Mouse (Mus musculus): ENCODE data around the gene Txn2.

Gene Txn2

DNA sequence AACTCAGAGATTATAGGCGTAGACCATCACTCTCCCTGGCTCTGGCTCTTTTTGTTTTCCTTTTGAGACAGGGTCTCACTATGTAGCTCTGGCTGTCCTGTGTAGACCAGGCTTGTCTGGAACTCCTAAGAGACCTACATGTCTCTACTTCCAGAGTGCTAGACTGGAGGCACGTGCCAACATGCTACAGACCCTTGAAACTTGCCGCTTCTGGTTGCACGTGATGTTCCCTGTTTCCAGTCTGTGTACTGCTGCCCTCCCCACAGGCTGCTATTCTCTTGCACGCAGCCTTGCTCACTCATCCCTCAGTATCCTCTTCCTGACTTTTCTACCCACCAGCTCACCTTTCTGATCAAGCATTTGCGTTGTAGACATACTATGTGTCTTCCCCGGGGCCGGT lies 22.7 kb downstream of the Txn2 start:
- no peak for DNase-seq

- DNase-seq = peak; percentile 91
Measured at GRCm38 (mm10) chr15:77905275-77905970, 23.4 kb downstream of the Txn2 start.

DNA sequence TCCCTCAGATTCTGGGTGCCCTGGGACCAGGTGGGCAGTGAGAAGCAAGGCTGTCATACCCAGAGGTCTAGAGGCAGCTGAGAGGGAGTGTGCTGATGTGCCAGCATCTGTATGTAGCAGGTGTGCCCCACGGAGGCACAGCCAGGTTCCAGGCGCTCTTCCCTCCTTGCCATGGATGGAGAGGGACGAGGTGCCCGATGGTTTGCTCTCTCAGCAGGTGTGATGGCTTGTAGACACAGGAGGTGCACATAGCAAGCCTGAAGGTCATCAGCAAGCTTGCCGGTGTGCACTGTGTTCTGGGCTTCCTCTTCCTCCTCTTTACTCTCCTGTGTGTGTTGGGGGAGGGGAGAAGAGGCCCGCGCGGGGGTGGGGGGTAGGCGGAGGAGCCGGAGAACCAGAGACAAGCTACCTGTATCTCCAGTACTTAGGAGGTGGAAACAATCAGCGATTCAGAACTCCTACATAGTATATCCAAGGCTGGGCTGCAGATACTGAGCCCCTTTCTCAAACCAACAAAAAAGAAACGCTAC lies 24.4 kb downstream of the Txn2 start:
- no peak for DNase-seq

GRCm38 (mm10) chr15:77903176-77903575 lies 25.6 kb downstream of the Txn2 start:
- peak; percentile 51 for DNase-seq

GRCm38 (mm10) chr15:77894926-77895325 lies 33.9 kb downstream of the Txn2 start:
- no peak for DNase-seq

DNA sequence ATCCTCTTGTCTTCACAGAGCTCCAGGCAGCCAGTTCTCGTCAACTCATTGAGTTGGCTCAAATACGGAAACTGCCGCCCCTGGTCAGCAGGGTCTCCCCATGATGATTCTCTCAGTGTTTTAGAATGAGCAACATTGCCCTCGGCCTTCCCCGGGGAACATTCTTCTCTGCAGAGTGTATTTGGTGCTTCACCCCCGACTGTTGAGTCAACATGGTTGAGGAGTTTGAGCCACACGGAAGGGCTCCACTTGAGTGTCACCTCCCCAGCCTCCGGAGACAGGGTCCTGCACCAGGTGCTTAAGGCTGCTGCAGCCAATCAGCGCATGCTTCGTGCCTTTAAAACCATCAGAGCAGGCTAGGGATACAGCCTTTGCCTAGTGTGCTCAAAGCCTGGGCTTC lies 35.5 kb downstream of the Txn2 start:
- peak; percentile 56 for DNase-seq

DNA sequence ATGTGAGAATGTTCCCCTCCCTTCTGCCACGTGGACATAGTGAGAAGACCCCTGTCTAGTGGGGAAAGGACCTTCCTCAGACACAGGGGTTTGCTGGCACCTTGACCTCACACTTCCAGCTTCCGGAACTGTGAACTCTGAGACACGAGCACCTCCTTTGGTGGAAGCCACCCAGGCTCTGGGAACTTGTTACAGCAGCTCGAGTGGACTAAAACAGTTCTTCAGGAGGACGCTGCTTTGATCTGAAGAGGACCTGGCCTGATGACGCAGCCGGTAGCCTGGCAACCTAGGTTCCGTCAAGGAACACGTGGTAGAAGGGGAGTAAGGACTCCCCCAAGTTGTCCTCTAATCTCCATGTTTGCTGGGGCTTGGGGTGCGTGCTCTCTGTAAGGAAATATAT lies 36.4 kb downstream of the Txn2 start:
- DNase-seq = no peak

DNA sequence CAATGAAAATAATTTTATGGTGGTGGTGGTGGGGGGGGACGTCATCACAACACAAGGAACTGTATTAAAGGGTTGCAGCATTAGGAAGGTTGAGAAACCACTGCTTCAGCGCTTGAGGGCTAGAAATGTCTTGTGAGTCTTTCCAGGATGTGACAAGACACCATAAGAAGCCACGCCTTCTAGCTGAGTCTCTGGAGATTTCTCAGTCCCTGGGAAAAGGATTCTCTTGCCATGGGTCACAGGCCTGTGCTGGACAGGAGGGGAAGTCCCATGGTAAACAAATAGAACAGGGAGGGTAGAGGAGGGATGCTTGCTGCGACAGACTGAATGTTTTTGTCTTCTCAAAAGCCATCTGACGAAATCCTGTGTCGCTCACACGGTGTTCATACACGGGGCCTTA lies 37.0 kb downstream of the Txn2 start:
- DNase-seq = peak; percentile 84

DNA sequence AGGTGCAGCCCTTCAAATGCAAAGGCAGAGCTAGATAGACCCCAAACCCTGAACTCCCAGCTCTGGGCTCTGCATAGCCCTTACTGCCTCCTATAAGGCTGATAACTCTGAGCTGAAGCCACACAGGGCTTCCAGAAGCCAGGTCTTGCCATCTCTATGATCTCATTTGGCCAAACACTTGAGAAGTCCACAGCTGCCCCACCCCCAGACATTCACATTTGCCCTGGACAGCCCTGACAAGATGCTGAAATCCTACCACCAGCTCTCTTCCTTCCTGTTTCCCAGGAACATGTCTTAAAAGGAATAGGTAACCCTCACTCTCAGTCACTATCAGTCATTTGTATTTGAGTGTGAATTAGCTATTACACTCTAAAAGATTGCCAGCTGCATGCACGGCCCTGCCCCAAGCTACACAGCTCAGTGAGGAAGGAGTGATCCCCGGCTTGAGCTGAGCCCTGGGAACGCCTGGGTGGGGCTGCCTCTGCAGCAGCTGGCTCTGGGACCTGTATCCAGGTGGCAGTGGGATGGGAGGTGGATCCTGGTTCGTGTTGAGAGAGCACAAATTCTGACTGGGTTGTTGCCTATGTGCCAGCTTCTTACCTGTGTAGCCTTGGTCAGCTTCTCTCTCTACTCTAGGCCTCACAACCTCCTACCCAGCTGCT lies 38.9 kb downstream of the Txn2 start:
- peak; percentile 59 for DNase-seq

DNA sequence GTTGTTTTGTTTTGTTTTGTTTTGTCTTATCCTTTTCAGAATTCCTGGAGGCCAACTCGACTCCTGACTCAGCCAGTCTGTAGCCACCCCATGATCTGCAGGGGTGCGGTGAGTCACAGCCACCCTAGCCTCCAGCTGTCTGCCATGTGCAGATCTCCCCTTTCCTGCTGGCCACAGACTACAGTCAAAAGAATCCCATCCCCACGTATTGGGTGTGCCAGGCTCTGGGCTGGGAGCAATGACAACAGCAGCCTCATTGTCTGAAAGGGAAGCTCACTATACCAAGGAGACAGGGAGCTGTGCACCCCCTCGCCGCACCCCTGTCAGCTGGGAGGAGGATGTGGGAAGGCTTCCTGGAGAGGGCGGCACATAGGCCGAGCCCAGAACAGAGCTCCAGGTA lies 40.5 kb downstream of the Txn2 start:
- DNase-seq = peak; percentile 57

GRCm38 (mm10) chr15:77887093-77887488 lies 41.7 kb downstream of the Txn2 start:
- DNase-seq = no peak

- peak; percentile 8 for DNase-seq
Measured at GRCm38 (mm10) chr15:77886369-77887092, 42.3 kb downstream of the Txn2 start.

GRCm38 (mm10) chr15:77885945-77886344 lies 42.9 kb downstream of the Txn2 start:
- peak; percentile 3 for DNase-seq

DNA sequence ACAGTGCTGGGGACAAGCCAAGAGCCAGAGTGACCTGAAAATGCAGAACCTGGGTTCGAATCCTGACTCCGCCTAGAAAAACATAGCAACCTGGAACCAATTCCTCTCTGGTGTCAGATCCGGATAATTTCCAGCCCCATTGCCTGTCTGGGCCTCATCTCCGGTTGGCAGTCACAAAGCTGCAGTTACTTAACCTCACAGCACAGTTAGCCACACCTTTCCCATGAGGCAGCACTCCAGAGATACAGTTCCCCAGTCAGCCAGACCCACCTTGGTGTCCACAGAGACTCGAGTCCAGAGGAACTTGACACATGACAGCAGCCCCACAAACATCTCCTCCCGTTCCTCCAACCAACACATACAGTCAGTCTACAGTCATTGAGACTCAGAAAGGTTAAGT lies 43.6 kb downstream of the Txn2 start:
- DNase-seq = peak; percentile 8

DNA sequence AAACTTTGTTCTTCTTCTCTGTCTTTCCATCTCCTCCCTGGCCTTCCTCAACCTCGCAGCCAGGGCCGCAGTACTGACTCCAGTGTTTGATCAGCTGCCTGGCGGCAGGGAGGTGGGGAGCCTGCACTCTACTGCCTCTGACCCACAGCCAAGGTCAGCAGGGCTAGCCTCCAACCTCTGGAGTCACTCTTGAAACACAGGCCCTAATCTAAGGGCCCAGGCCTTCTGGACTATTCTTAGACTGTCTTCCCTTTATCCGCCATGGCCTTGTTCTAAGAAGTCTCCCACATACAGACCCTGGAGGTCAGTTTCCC lies 45.2 kb downstream of the Txn2 start:
- DNase-seq = no peak

- peak; percentile 89 for DNase-seq
Measured at GRCm38 (mm10) chr15:77882797-77883696, 45.8 kb downstream of the Txn2 start.

- DNase-seq = no peak
Measured at GRCm38 (mm10) chr15:77882297-77882696, 46.5 kb downstream of the Txn2 start.

- peak; percentile 20 for DNase-seq
Measured at GRCm38 (mm10) chr15:77881698-77882097, 47.1 kb downstream of the Txn2 start.

GRCm38 (mm10) chr15:77880738-77881137 lies 48.1 kb downstream of the Txn2 start:
- no peak for DNase-seq

DNA sequence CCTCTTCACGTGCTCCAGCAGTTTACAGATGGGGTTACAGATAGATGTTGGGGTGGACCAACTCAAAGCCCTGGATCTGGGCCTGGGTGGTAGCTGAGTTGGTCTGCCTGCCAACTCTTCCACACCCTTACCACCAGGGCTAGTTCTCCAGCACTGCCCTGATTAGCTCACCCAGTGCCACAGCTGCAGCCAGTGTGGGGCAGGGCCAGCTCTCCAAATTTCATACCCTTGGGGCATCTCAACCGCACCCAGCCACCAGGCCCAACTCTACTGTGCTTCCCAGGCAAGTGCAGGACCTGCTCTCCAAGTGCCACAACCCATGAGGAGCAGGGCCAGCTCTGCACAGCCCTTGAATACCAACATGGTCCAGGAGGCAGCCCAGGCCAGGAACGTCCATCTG lies 49.0 kb downstream of the Txn2 start:
- DNase-seq = no peak

DNA sequence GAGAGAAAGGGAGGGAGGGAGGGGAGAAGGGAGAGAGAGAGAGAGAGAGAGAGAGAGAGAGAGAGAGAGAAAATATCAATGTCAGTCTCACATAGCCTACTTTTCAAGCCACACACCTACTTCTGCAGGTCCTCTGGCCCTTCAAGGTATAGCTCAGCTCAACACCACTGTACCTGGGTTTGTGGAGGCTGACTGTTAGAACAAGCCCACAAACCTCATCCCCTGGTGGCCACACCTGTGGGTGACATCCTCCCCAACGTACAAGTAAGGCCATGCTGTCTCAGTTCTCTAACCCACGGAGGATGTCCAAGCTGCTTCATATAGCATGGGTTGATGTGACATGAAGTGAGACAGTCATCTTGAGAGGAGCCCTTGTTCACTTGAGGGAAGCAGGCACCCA lies 51.6 kb downstream of the Txn2 start:
- DNase-seq = no peak

DNA sequence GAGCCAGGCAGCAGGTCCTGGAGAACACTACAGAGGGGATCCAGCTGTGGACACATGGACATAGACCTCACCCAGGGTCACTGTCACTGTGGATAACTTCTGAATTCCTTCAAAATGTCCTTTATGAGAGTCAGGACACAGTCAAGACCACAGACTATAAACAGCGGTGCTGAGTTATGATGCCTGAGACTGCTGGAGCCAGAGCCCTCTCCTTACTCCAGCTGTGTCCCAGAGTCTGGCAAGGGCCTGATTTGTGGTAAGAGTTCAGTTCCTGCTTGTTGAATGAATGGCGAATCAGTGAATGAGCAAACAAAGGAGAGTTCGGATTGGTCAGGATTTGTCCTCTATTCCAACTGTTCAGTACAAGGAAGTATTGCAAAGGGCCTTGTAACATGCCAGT lies 52.1 kb downstream of the Txn2 start:
- peak; percentile 17 for DNase-seq

GRCm38 (mm10) chr15:77875953-77876352 lies 52.9 kb downstream of the Txn2 start:
- DNase-seq = no peak

Data from lung, postnatal 10 days (tissue).